Mouse (Mus musculus) urinary bladder, postnatal 10 days (tissue): ENCODE measurements around the gene E2f6.

Source experiments
- DNase-seq: peaks from one replicate; pipeline ENCODE4 v3.0.0; 2022; ENCODE audit warnings: low spot score

The E2f6 gene

DNA sequence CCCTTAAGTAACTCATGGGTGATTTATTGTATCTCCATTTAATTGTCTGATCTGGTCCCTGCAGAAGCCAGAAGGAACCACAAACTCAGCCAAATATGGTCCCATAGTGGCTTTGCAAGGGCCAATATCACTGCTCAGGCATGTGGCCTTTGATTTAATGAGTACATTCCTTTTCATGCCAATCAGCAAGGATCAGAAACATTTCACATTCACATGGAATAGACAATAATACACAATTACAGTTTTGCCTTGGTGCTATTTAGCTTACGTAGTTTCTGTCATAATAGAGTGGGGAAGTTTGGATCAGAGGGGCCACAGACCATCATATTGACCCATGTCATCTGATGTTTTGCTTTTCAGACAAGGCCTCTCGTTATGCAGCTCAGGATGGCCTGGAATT lies 37.7 kb downstream of the E2f6 start:
- DNase-seq, result no peak

GRCm38 (mm10) chr12:16849821-16850220 lies 39.1 kb downstream of the E2f6 start:
- DNase-seq, result no peak

DNA sequence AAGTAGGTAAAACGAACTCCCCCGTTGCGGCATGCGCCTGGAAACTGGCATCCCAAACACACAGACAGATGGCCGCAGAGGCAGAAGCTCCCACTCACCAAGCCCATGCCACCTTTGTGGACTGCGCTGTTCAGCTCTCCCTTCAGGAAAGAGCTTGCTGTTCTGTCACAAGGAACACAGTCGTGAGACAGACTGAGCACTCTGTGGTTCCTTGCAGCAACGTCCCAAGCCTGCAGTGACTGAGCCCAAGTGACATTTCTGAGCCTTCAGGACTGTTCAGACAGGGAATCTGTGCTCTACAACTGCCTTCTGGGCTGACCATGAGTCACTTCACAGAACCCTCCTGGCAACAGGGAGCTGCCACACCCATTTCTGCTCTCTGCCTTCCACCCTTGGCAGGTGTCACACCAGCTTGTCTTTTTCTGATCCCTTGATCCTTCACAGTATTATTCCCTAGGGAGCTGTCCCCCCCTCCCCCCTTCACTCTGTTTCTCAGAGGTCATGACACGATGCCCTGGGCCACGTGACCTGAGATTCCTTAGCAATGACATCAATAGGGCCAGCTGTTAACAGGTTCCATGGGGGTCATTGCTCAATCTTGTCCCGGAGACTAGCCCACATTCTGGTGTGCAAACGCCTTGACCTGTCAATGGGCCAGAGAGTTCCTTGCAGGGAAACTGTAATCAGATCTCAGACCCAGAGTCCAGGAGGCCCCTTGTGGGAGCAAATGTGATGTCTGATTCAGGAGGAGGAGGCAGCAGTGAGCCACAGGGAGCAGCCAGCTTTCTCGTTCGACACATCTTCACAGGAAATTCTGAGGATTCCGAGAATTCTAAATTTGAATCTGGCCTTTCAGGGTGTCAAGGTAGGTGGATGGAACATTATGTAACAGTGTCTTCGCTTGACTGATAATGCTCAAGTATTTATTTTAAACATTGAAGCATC lies 39.9 kb downstream of the E2f6 start:
- DNase-seq, result no peak

GRCm38 (mm10) chr12:16853431-16854165 lies 42.8 kb downstream of the E2f6 start:
- DNase-seq, result no peak

GRCm38 (mm10) chr12:16855632-16856305 lies 45.0 kb downstream of the E2f6 start:
- DNase-seq, result no peak

GRCm38 (mm10) chr12:16856306-16856679 lies 45.5 kb downstream of the E2f6 start:
- DNase-seq, result no peak

DNA sequence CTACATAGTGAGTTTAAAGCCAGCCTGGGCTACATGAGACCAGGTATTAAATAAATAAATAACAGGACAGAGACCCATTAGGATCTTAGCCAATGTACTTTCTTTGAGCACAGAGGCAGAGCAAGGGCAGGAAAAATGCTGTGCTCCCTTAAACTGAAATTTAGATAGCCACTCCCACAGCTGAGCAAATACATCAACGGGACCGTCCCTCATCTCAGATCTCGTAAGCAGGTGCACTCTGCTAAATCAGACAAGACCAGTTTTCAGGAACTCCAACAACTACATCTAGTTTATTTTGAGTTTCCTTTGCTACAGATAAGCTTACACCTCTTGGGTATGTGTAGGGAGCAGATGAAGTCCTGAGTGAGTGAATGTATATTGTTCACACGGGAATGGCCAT lies 47.3 kb downstream of the E2f6 start:
- no peak for DNase-seq

DNA sequence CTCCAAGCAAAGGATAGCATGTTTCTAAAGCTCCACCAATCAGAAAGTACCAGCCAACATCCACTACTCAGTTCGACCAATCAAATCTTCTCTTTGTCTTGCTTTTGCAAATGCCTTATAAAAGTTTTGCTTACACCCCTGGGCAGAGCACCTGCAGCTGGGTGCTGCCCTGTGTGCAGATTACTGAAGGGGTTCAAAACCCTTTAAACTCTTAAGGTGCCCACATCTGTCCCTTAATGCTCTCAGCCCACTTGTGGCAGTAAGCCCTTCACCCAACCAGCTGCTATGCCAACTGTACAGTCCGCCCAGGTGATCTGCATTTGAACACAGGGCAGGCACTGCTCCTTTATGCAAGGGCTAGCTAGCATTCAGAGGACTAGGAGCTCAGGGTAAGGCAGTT lies 49.0 kb downstream of the E2f6 start:
- no peak for DNase-seq

DNA sequence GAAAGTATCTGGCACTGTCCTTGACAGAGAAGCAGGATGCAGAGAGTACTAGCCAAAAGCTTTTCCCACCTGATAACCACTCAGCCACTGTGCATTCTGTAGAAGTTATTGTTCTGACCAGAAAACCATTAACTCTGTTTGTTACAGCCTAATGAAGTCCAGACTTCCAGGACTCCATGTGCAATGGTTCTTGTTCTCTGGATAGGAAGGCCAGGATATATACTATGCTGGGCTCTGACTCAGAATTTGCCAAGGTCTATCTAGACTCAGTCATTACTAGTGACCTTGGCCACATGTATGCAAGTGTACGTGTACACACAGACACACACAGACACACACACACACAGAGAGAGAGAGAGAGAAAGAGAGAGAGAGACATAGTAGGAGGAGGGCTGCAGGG lies 49.8 kb downstream of the E2f6 start:
- no peak for DNase-seq

DNA sequence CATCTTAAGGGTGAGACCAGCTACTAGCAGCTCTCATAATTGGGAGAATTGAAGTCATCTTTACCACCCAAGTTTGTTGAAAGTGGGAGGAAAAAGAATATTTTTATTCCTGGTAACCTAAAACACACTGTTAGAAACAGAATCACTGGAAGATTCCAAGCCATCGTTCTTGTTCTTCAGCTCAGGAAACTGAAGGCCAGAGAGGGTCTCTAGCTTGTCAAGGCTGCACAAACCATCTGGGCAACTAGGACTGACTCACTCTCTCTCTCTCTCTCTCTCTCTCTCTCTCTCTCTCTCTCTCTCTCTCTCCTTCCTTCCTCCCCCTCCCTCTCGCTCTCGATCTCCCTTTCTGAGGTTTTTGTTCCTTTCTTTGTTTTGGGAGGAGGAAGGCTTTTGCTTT lies 50.2 kb downstream of the E2f6 start:
- no peak for DNase-seq

- no peak for DNase-seq
Observed at GRCm38 (mm10) chr12:16864477-16864876, 53.7 kb downstream of the E2f6 start.

GRCm38 (mm10) chr12:16865871-16866270 lies 55.1 kb downstream of the E2f6 start:
- no peak for DNase-seq

- no peak for DNase-seq
Observed at GRCm38 (mm10) chr12:16866460-16866859, 55.7 kb downstream of the E2f6 start.

- no peak for DNase-seq
Observed at GRCm38 (mm10) chr12:16867306-16867705, 56.5 kb downstream of the E2f6 start.

DNA sequence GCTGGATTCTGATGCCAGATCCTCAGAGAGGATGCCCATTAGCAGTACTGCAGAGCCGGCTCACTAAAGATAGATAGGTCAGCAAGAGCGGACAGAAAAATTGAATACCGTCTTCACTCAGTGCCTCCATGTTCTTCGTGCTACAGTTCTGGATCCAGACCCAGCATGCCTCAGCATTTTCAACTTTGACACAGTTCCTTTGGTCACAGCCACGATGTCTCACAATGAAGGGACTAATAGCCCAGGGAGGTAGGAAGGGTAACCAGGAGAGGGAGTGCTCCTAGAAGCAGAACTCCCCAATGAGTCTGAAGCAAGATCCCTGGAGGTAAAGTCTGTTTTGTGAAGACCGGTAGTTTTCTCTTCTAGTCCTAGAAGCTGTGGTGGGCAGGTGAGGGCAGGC lies 57.9 kb downstream of the E2f6 start:
- DNase-seq, result no peak

DNA sequence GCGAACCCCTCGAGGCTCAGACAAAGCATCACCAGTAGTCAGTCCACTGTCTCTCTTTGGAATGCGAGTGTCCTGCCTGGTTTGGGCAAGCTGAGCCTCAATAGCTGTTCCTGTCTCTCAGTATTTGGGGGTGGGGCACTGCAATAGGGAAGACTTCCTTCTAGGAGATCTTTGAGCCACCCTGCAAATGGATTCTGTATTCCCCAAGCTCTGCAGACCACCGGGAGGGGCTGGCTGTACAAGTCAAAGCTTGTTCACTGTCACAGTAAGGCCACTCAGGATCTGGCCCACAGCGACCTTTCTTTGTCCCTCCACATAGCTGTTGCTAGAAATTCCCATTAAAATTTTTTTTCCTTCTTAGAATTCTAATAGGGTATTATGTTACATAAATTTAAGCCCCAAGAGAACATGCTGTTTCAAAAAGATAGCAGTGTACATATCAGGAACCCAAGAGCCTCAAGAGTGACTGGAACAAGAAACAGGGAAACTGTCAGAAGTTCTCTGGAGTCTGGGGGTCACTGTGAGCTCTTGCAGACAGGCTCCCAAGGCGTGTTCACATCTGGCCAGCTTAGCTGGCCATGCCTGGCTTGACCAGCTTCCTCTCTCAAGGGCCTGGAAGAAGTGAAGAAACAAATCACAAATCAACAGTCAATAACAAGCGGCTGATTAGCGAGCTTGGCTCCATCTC lies 58.5 kb downstream of the E2f6 start:
- DNase-seq, result no peak

GRCm38 (mm10) chr12:16869870-16870404 lies 59.2 kb downstream of the E2f6 start:
- DNase-seq, result no peak

- no peak for DNase-seq
Observed at GRCm38 (mm10) chr12:16870405-16871068, 59.8 kb downstream of the E2f6 start.

DNA sequence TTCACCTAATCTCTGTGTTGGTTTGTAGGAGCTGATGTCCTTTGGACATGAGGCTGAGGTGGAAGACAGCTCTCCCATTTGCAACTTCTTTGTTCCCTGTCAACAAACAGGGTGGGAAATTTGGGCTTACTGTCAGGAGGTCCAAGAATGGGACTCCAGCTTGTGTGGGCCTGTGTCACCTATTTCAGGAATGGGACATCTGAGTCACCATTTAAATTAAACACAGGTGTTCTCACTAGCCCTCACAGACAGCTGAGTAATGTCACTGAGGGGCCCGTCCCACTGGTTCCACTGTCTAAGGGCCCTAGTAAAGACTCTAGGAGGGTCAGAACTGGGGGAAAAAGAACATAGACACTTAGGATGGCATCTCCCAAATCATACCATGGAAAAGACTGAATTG lies 61.2 kb downstream of the E2f6 start:
- no peak for DNase-seq

GRCm38 (mm10) chr12:16872926-16873464 lies 62.2 kb downstream of the E2f6 start:
- no peak for DNase-seq

GRCm38 (mm10) chr12:16873549-16873948 lies 62.8 kb downstream of the E2f6 start:
- DNase-seq, result no peak
